27 mouse cellular contexts compared by ENCODE assay signal in genomic region chr8:86316236-86316635, GRCm38 (mm10).
DNase-seq lines count a peak whose midpoint lies in the region; ATAC-seq and TF ChIP-seq lines count a peak whose summit lies in the region.
"Had no signal": no experiment of that assay in that cellular context is flagged by ENCODE, and none has a peak within 500 bp of the region (broad histone marks: within the 10 kb centered on the region; RNA-seq: fewer than 3 reads in every experiment).

No protein-coding gene starts in this region.

- peak; percentile 45 for ATAC-seq in hindbrain, embryonic 16.5 days
- ATAC-seq in hindbrain, embryonic 14.5 days (ENCODE audit: low FRiP score), result no peak
- ATAC-seq in midbrain, postnatal 0 days (ENCODE audit: low FRiP score), result no peak
- no peak for ATAC-seq in midbrain, embryonic 11.5 days (ENCODE audit: low FRiP score)
- ATAC-seq: activated CD4-positive, CD25-positive, alpha-beta regulatory T cell, adult 4 months; forebrain, embryonic 14.5 days; intestine, embryonic 15.5 days had no signal

- no peaks in the 10 kb centered on the region for H3K27me3 ChIP-seq in hindbrain, embryonic 16.5 days (replicated peaks; ENCODE audit: control insufficient read depth, insufficient read depth, low read length)
- H3K27me3 ChIP-seq in hindbrain, embryonic 14.5 days (ENCODE audit: control insufficient read depth, insufficient read depth, low read length), result no peaks in the 10 kb centered on the region
- H3K27me3 ChIP-seq in midbrain, postnatal 0 days (ENCODE audit: insufficient read depth, low read length), result no peaks in the 10 kb centered on the region
- H3K27me3 ChIP-seq in midbrain, embryonic 11.5 days (ENCODE audit: control insufficient read depth, insufficient read depth, low read length), result no peaks in the 10 kb centered on the region
- H3K27me3 ChIP-seq: CH12.LX; heart, embryonic 12.5 days; hindbrain, embryonic 15.5 days; intestine, embryonic 15.5 days; limb, embryonic 15.5 days; liver, embryonic 13.5 days; midbrain, embryonic 12.5 days had no signal

- 76% methylated on average over 7 of the region's 7 CpGs for WGBS in hindbrain, embryonic 16.5 days
- WGBS in hindbrain, embryonic 14.5 days, result 91% methylated on average over 7 of the region's 7 CpGs
- WGBS in midbrain, postnatal 0 days, result 83% methylated on average over 7 of the region's 7 CpGs
- WGBS in midbrain, embryonic 11.5 days, result 90% methylated on average over 7 of the region's 7 CpGs

- no peak overlapping the region for H3K9ac ChIP-seq in hindbrain, embryonic 16.5 days (ENCODE audit: low read depth, low read length)
- no peak overlapping the region for H3K9ac ChIP-seq in hindbrain, embryonic 14.5 days
- H3K9ac ChIP-seq in midbrain, postnatal 0 days (replicated peaks; ENCODE audit: low read length, poor library complexity, severe bottlenecking), result no peak overlapping the region
- no peak overlapping the region for H3K9ac ChIP-seq in midbrain, embryonic 11.5 days (ENCODE audit: low read length)
- H3K9ac ChIP-seq: heart, embryonic 12.5 days; hindbrain, embryonic 15.5 days; intestine, embryonic 15.5 days; limb, embryonic 15.5 days; liver, embryonic 13.5 days; midbrain, embryonic 12.5 days had no signal

- intact Hi-C loops in gastrocnemius, postnatal 14 days (cut with DNase I; ENCODE audit: low total_unique reads), result no loop called here

- no peaks in the 10 kb centered on the region for H3K4me1 ChIP-seq in hindbrain, embryonic 16.5 days (ENCODE audit: control insufficient read depth, insufficient read depth, low read depth, low read length)
- H3K4me1 ChIP-seq in hindbrain, embryonic 14.5 days (replicated peaks; ENCODE audit: control insufficient read depth, insufficient read depth, low read length), result no peaks in the 10 kb centered on the region
- H3K4me1 ChIP-seq in midbrain, postnatal 0 days (ENCODE audit: insufficient read depth, low read length), result no peaks in the 10 kb centered on the region
- H3K4me1 ChIP-seq in midbrain, embryonic 11.5 days (ENCODE audit: control insufficient read depth, insufficient read depth, low read length), result no peaks in the 10 kb centered on the region
- H3K4me1 ChIP-seq: heart, embryonic 12.5 days; hindbrain, embryonic 15.5 days; intestine, embryonic 15.5 days; limb, embryonic 10.5 days; limb, embryonic 15.5 days; liver, embryonic 13.5 days; midbrain, embryonic 12.5 days had no signal

- no peak overlapping the region for H3K27ac ChIP-seq in hindbrain, embryonic 16.5 days (ENCODE audit: low read depth, low read length)
- H3K27ac ChIP-seq in hindbrain, embryonic 14.5 days, result no peak overlapping the region
- H3K27ac ChIP-seq in midbrain, postnatal 0 days (ENCODE audit: low read depth, low read length), result no peak overlapping the region
- H3K27ac ChIP-seq in midbrain, embryonic 11.5 days (ENCODE audit: low read depth, low read length), result no peak overlapping the region
- H3K27ac ChIP-seq: gastrocnemius, adult 2 months; heart, adult 2 months; hindbrain, embryonic 15.5 days; intestine, embryonic 15.5 days; limb, embryonic 10.5 days; limb, embryonic 15.5 days; liver, embryonic 13.5 days; midbrain, embryonic 12.5 days had no signal

- no peak overlapping the region for H3K4me2 ChIP-seq in hindbrain, embryonic 16.5 days (ENCODE audit: low read length)
- H3K4me2 ChIP-seq in hindbrain, embryonic 14.5 days (replicated peaks), result no peak overlapping the region
- H3K4me2 ChIP-seq in midbrain, postnatal 0 days (ENCODE audit: low read depth, low read length, poor library complexity, severe bottlenecking), result no peak overlapping the region
- no peak overlapping the region for H3K4me2 ChIP-seq in midbrain, embryonic 11.5 days
- H3K4me2 ChIP-seq: heart, embryonic 12.5 days; hindbrain, embryonic 15.5 days; intestine, embryonic 15.5 days; limb, embryonic 15.5 days; liver, embryonic 13.5 days; midbrain, embryonic 12.5 days had no signal

- no peak for DNase-seq in hindbrain, embryonic 14.5 days (ENCODE audit: low spot score)
- peak; percentile 59 for DNase-seq in midbrain, postnatal 0 days (ENCODE audit: low spot score)
- DNase-seq in midbrain, embryonic 11.5 days (ENCODE audit: low spot score, missing footprints), result no peak
- DNase-seq in cerebellum, postnatal 10 days, result peak; percentile 94 to 95
- no peak for DNase-seq in right cerebral cortex, postnatal 10 days (ENCODE audit: low spot score in 2 of 2)
- no peak for DNase-seq in gastrocnemius, postnatal 14 days
- no peak for DNase-seq in adrenal gland, postnatal 4 days (ENCODE audit: low spot score in 2 of 2)
- DNase-seq: adrenal gland, adult 2 months; gastrocnemius, adult 2 months; heart, adult 2 months; heart, postnatal 4 days; kidney, adult 2 months; kidney, postnatal 4 days; liver, embryonic 13.5 days; lung, adult 2 months; lung, postnatal 36 days; right cerebral cortex, postnatal 14 days had no signal

- H3K4me3 ChIP-seq in hindbrain, embryonic 16.5 days (ENCODE audit: low read length), result no peak overlapping the region
- no peak overlapping the region for H3K4me3 ChIP-seq in hindbrain, embryonic 14.5 days (replicated peaks; ENCODE audit: low read length)
- no peak overlapping the region for H3K4me3 ChIP-seq in midbrain, postnatal 0 days (ENCODE audit: low read depth, low read length)
- H3K4me3 ChIP-seq in midbrain, embryonic 11.5 days (ENCODE audit: low read depth, low read length), result no peak overlapping the region
- H3K4me3 ChIP-seq: gastrocnemius, adult 2 months; heart, adult 2 months; heart, embryonic 12.5 days; hindbrain, embryonic 15.5 days; intestine, embryonic 15.5 days; limb, embryonic 10.5 days; limb, embryonic 15.5 days; liver, embryonic 13.5 days; midbrain, embryonic 12.5 days had no signal

- TF ChIP-seq CTCF in midbrain, postnatal 0 days (IDR thresholded peaks at IDR 0.05), result no peak

- no peaks in the 10 kb centered on the region for H3K36me3 ChIP-seq in hindbrain, embryonic 16.5 days (ENCODE audit: control insufficient read depth, insufficient read depth, low read length)
- no peaks in the 10 kb centered on the region for H3K36me3 ChIP-seq in hindbrain, embryonic 14.5 days (replicated peaks; ENCODE audit: control insufficient read depth, insufficient read depth)
- no peaks in the 10 kb centered on the region for H3K36me3 ChIP-seq in midbrain, postnatal 0 days (ENCODE audit: insufficient read depth, low read length)
- no peaks in the 10 kb centered on the region for H3K36me3 ChIP-seq in midbrain, embryonic 11.5 days (ENCODE audit: control insufficient read depth, insufficient read depth, low read length)
- H3K36me3 ChIP-seq: heart, embryonic 12.5 days; hindbrain, embryonic 15.5 days; intestine, embryonic 15.5 days; limb, embryonic 10.5 days; limb, embryonic 15.5 days; liver, embryonic 13.5 days; midbrain, embryonic 12.5 days had no signal

- H3K9me3 ChIP-seq in hindbrain, embryonic 16.5 days (ENCODE audit: control insufficient read depth, low read length), result no peaks in the 10 kb centered on the region
- H3K9me3 ChIP-seq in hindbrain, embryonic 14.5 days (ENCODE audit: control insufficient read depth, low read length), result no peaks in the 10 kb centered on the region
- H3K9me3 ChIP-seq in midbrain, postnatal 0 days (ENCODE audit: low read length), result no peaks in the 10 kb centered on the region
- no peaks in the 10 kb centered on the region for H3K9me3 ChIP-seq in midbrain, embryonic 11.5 days (ENCODE audit: control insufficient read depth, low read length)
- H3K9me3 ChIP-seq: heart, embryonic 12.5 days; hindbrain, embryonic 15.5 days; intestine, embryonic 15.5 days; limb, embryonic 10.5 days; limb, embryonic 15.5 days; liver, embryonic 13.5 days; midbrain, embryonic 12.5 days had no signal

Comparison
In these comparisons a context has a peak if more than half of its experiments do, and no peak if none do; other contexts are left out.
1. DNase-seq: peak in midbrain, postnatal 0 days (single experiment) and cerebellum, postnatal 10 days (2 of 2); none in hindbrain, embryonic 14.5 days (single experiment), midbrain, embryonic 11.5 days (single experiment), right cerebral cortex, postnatal 10 days (0 of 2), gastrocnemius, postnatal 14 days (single experiment) and adrenal gland, postnatal 4 days (0 of 2).